Mouse (Mus musculus): ENCODE results near the gene Ksr1.

GRCm38 (mm10) chr11:79122556-79122955, 23.7 kb downstream of the Ksr1 start:
- TF ChIP-seq CTCF (IDR thresholded peaks at IDR 0.05; ENCODE audit: control insufficient read depth, insufficient read depth, low read length), result no peak
- TF ChIP-seq POLR2A (IDR thresholded peaks at IDR 0.05; ENCODE audit: borderline replicate concordance, control insufficient read depth, low read depth, low read length), result no peak

Data from bone marrow, adult 2 months (tissue).